Mouse (Mus musculus): ENCODE data around the gene Ftcd. TPM values are rescaled to one million over a fixed set of nuclear protein-coding genes. Genes with fewer than 3 reads are reported as not detected.

Gene Ftcd
- 0.14 and 0.62 TPM in 2 replicates for polyA plus RNA-seq (2015; fragmentation: Nextera tagmentation; extraction: Ambion mirVana)

GRCm38 (mm10) chr10:76575374-76575773 lies at the start of gene Ftcd:
Ftcd (plus strand) TSS chr10:76575648.
- H3K4me1 ChIP-seq (replicated peaks; ENCODE audit: control insufficient read depth, insufficient read depth, low read length): no peaks in the 10 kb centered on the region
- H3K36me3 ChIP-seq (ENCODE audit: control insufficient read depth, insufficient read depth, low read length): no peaks in the 10 kb centered on the region
- H3K27me3 ChIP-seq (ENCODE audit: control insufficient read depth, insufficient read depth, low read depth, low read length): no peaks in the 10 kb centered on the region
- no peak within 1 kb of the TSS for H3K4me2 ChIP-seq (ENCODE audit: low read depth, low read length)
- ATAC-seq (ENCODE audit: low read depth): no peak
- no peak within 1 kb of the TSS for H3K9ac ChIP-seq (ENCODE audit: low read length)
- WGBS: 63% methylated on average over 3 of the region's 3 CpGs
- no peaks in the 10 kb centered on the region for H3K9me3 ChIP-seq (ENCODE audit: control insufficient read depth, low read length)
- H3K27ac ChIP-seq (ENCODE audit: low read length): no peak within 1 kb of the TSS
- no peak within 1 kb of the TSS for H3K4me3 ChIP-seq (ENCODE audit: low read length)

GRCm38 (mm10) chr10:76530922-76531321 lies 44.5 kb upstream of the Ftcd start:
- peak overlapping the region; percentile 63 for H3K4me3 ChIP-seq (ENCODE audit: low read length)
- H3K27me3 ChIP-seq (ENCODE audit: control insufficient read depth, insufficient read depth, low read depth, low read length): no peaks in the 10 kb centered on the region
- H3K9me3 ChIP-seq (ENCODE audit: control insufficient read depth, low read length): no peaks in the 10 kb centered on the region
- under 1% methylated on average over 11 of the region's 11 CpGs for WGBS
- H3K4me2 ChIP-seq (ENCODE audit: low read depth, low read length): peak overlapping the region; percentile 63
- H3K9ac ChIP-seq (ENCODE audit: low read length): peak overlapping the region; percentile 59
- no peak overlapping the region for H3K27ac ChIP-seq (ENCODE audit: low read length)
- H3K36me3 ChIP-seq (ENCODE audit: control insufficient read depth, insufficient read depth, low read length): peaks cover 6% of the 10 kb centered on the region
- ATAC-seq (ENCODE audit: low read depth): peak; percentile 35; the same call in 1 of the 2 replicates
- peaks cover 3% of the 10 kb centered on the region; the same call in 1 of the 2 replicates for H3K4me1 ChIP-seq (replicated peaks; ENCODE audit: control insufficient read depth, insufficient read depth, low read length)

- H3K9ac ChIP-seq (ENCODE audit: low read length): peak within 1 kb of the TSS; percentile 70
- WGBS: 0% methylated on average over 37 of the region's 37 CpGs
Measured at GRCm38 (mm10) chr10:76531375-76531774, 44.1 kb upstream of the Ftcd start, which contains the start of gene Lss. Lss (plus strand) TSS chr10:76531588.

GRCm38 (mm10) chr10:76531828-76532227 lies 43.6 kb upstream of the Ftcd start:
- peak overlapping the region; percentile 63 for H3K4me3 ChIP-seq (ENCODE audit: low read length)
- peak overlapping the region; percentile 63 for H3K4me2 ChIP-seq (ENCODE audit: low read depth, low read length)
- WGBS: 1% methylated on average over 14 of the region's 14 CpGs
- peaks cover 3% of the 10 kb centered on the region; the same call in 1 of the 2 replicates for H3K4me1 ChIP-seq (replicated peaks; ENCODE audit: control insufficient read depth, insufficient read depth, low read length)
- H3K9me3 ChIP-seq (ENCODE audit: control insufficient read depth, low read length): no peaks in the 10 kb centered on the region
- H3K27me3 ChIP-seq (ENCODE audit: control insufficient read depth, insufficient read depth, low read depth, low read length): no peaks in the 10 kb centered on the region
- peak; percentile 21; the same call in 1 of the 2 replicates for ATAC-seq (ENCODE audit: low read depth)
- peak overlapping the region; percentile 43 for H3K27ac ChIP-seq (ENCODE audit: low read length)
- H3K36me3 ChIP-seq (ENCODE audit: control insufficient read depth, insufficient read depth, low read length): peaks cover 9% of the 10 kb centered on the region
- H3K9ac ChIP-seq (ENCODE audit: low read length): peak overlapping the region; percentile 70

More at GRCm38 (mm10) chr10:76531375-76531774, 44.1 kb upstream of the Ftcd start, which contains the start of gene Lss:
- H3K36me3 ChIP-seq (ENCODE audit: control insufficient read depth, insufficient read depth, low read length): peaks cover 9% of the 10 kb centered on the region
- no peaks in the 10 kb centered on the region for H3K9me3 ChIP-seq (ENCODE audit: control insufficient read depth, low read length)
- H3K27ac ChIP-seq (ENCODE audit: low read length): peak within 1 kb of the TSS; percentile 43
- peak within 1 kb of the TSS; percentile 63 for H3K4me3 ChIP-seq (ENCODE audit: low read length)
- H3K4me1 ChIP-seq (replicated peaks; ENCODE audit: control insufficient read depth, insufficient read depth, low read length): peaks cover 3% of the 10 kb centered on the region; the same call in 1 of the 2 replicates
- peak; percentile 100 for ATAC-seq (ENCODE audit: low read depth)
- peak within 1 kb of the TSS; percentile 63 for H3K4me2 ChIP-seq (ENCODE audit: low read depth, low read length)
- no peaks in the 10 kb centered on the region for H3K27me3 ChIP-seq (ENCODE audit: control insufficient read depth, insufficient read depth, low read depth, low read length)

GRCm38 (mm10) chr10:76535526-76535925 lies 39.9 kb upstream of the Ftcd start:
- no peak overlapping the region for H3K4me2 ChIP-seq (ENCODE audit: low read depth, low read length)
- peaks cover 3% of the 10 kb centered on the region; the same call in 1 of the 2 replicates for H3K4me1 ChIP-seq (replicated peaks; ENCODE audit: control insufficient read depth, insufficient read depth, low read length)
- peaks cover 15% of the 10 kb centered on the region for H3K36me3 ChIP-seq (ENCODE audit: control insufficient read depth, insufficient read depth, low read length)
- no peak overlapping the region for H3K4me3 ChIP-seq (ENCODE audit: low read length)
- no peak overlapping the region for H3K9ac ChIP-seq (ENCODE audit: low read length)
- H3K9me3 ChIP-seq (ENCODE audit: control insufficient read depth, low read length): no peaks in the 10 kb centered on the region
- no peak overlapping the region for H3K27ac ChIP-seq (ENCODE audit: low read length)
- ATAC-seq (ENCODE audit: low read depth): no peak
- WGBS: 91% methylated on average over 7 of the region's 7 CpGs
- no peaks in the 10 kb centered on the region for H3K27me3 ChIP-seq (ENCODE audit: control insufficient read depth, insufficient read depth, low read depth, low read length)

- peak; percentile 64 for ATAC-seq (ENCODE audit: low read depth)
- no peak overlapping the region for H3K4me3 ChIP-seq (ENCODE audit: low read length)
- H3K27me3 ChIP-seq (ENCODE audit: control insufficient read depth, insufficient read depth, low read depth, low read length): no peaks in the 10 kb centered on the region
- H3K4me2 ChIP-seq (ENCODE audit: low read depth, low read length): no peak overlapping the region
- 53% methylated on average over 9 of the region's 9 CpGs for WGBS
- no peaks in the 10 kb centered on the region for H3K4me1 ChIP-seq (replicated peaks; ENCODE audit: control insufficient read depth, insufficient read depth, low read length)
- no peak overlapping the region for H3K9ac ChIP-seq (ENCODE audit: low read length)
- H3K9me3 ChIP-seq (ENCODE audit: control insufficient read depth, low read length): no peaks in the 10 kb centered on the region
- H3K36me3 ChIP-seq (ENCODE audit: control insufficient read depth, insufficient read depth, low read length): peaks cover 23% of the 10 kb centered on the region
- H3K27ac ChIP-seq (ENCODE audit: low read length): peak overlapping the region; percentile 15; the same call in 1 of the 2 replicates
Measured at GRCm38 (mm10) chr10:76537619-76538018, 37.8 kb upstream of the Ftcd start.

- Histone ChIP-seq H3K27me3 (ENCODE audit: control insufficient read depth, insufficient read depth, low read depth, low read length) (no peaks in the 10 kb centered on the region), H3K36me3 (ENCODE audit: control insufficient read depth, insufficient read depth, low read length) (peaks cover 14% of the 10 kb centered on the region), H3K27ac (ENCODE audit: low read length) (no peak overlapping the region), H3K9me3 (ENCODE audit: control insufficient read depth, low read length) (no peaks in the 10 kb centered on the region), H3K9ac (ENCODE audit: low read length) (no peak overlapping the region), H3K4me3 (ENCODE audit: low read length) (no peak overlapping the region), H3K4me1 (replicated peaks; ENCODE audit: control insufficient read depth, insufficient read depth, low read length) (no peaks in the 10 kb centered on the region), H3K4me2 (ENCODE audit: low read depth, low read length) (no peak overlapping the region)
- ATAC-seq (ENCODE audit: low read depth): no peak
- 88% methylated on average over 11 of the region's 11 CpGs for WGBS
Measured at GRCm38 (mm10) chr10:76541336-76542085, 33.9 kb upstream of the Ftcd start.

GRCm38 (mm10) chr10:76542636-76543375 lies 32.6 kb upstream of the Ftcd start:
- H3K36me3 ChIP-seq (ENCODE audit: control insufficient read depth, insufficient read depth, low read length): peaks cover 14% of the 10 kb centered on the region
- no peak overlapping the region for H3K9ac ChIP-seq (ENCODE audit: low read length)
- 74% methylated on average over 10 of the region's 10 CpGs for WGBS
- ATAC-seq (ENCODE audit: low read depth): no peak
- H3K27ac ChIP-seq (ENCODE audit: low read length): no peak overlapping the region
- H3K4me1 ChIP-seq (replicated peaks; ENCODE audit: control insufficient read depth, insufficient read depth, low read length): no peaks in the 10 kb centered on the region
- no peaks in the 10 kb centered on the region for H3K27me3 ChIP-seq (ENCODE audit: control insufficient read depth, insufficient read depth, low read depth, low read length)
- no peak overlapping the region for H3K4me2 ChIP-seq (ENCODE audit: low read depth, low read length)
- no peak overlapping the region for H3K4me3 ChIP-seq (ENCODE audit: low read length)
- H3K9me3 ChIP-seq (ENCODE audit: control insufficient read depth, low read length): no peaks in the 10 kb centered on the region

GRCm38 (mm10) chr10:76546566-76546965 lies 28.9 kb upstream of the Ftcd start:
- no peaks in the 10 kb centered on the region for H3K27me3 ChIP-seq (ENCODE audit: control insufficient read depth, insufficient read depth, low read depth, low read length)
- H3K27ac ChIP-seq (ENCODE audit: low read length): no peak overlapping the region
- 92% methylated on average over 8 of the region's 8 CpGs for WGBS
- H3K9ac ChIP-seq (ENCODE audit: low read length): no peak overlapping the region
- H3K36me3 ChIP-seq (ENCODE audit: control insufficient read depth, insufficient read depth, low read length): peaks cover 20% of the 10 kb centered on the region
- no peak overlapping the region for H3K4me2 ChIP-seq (ENCODE audit: low read depth, low read length)
- no peak for ATAC-seq (ENCODE audit: low read depth)
- no peak overlapping the region for H3K4me3 ChIP-seq (ENCODE audit: low read length)
- no peaks in the 10 kb centered on the region for H3K4me1 ChIP-seq (replicated peaks; ENCODE audit: control insufficient read depth, insufficient read depth, low read length)
- no peaks in the 10 kb centered on the region for H3K9me3 ChIP-seq (ENCODE audit: control insufficient read depth, low read length)
